Mouse (Mus musculus) midbrain, embryonic 14.5 days (tissue): ENCODE data around the gene 5730409E04Rik. TPM values are rescaled to one million over a fixed set of nuclear protein-coding genes. Genes with fewer than 3 reads are reported as not detected.

Source experiments
- ATAC-seq: fragments of 200-750 bp; cut with Nextera tagmentation; 2 replicates; pipeline ENCODE4 v1.8.0; 2017; ENCODE audit warnings: moderate number of reproducible peaks, moderate library complexity; ENCODE audit not compliant: low FRiP score, low TSS enrichment
- DNase-seq: peaks from one replicate; pipeline ENCODE4 v3.0.0-alpha.2; 2015
- H3K27ac ChIP-seq: fragments of 300-500 bp; sonication (generic); replicated peaks from 2 replicates; pipeline ENCODE4 v1.5.1; 2014; ENCODE audit warnings: mild to moderate bottlenecking, low read depth, low read length, moderate library complexity
- H3K27me3 ChIP-seq: fragments of 300-500 bp; sonication (generic); 2 replicates; pipeline ENCODE4 v1.6.1; 2014; ENCODE audit warnings: low read length, control low read depth, mixed read lengths; ENCODE audit not compliant: control insufficient read depth, insufficient read depth
- H3K36me3 ChIP-seq: fragments of 300-500 bp; sonication (generic); 2 replicates; pipeline ENCODE4 v1.6.1; 2014; ENCODE audit warnings: low read length, control low read depth; ENCODE audit not compliant: control insufficient read depth, insufficient read depth
- H3K4me1 ChIP-seq: fragments of 300-500 bp; sonication (generic); 2 replicates; pipeline ENCODE4 v1.6.1; 2014; ENCODE audit warnings: mild to moderate bottlenecking, antibody characterized with exemption, low read length, control low read depth; ENCODE audit not compliant: control insufficient read depth, insufficient read depth
- H3K4me2 ChIP-seq: fragments of 300-500 bp; sonication (generic); 2 replicates; pipeline ENCODE4 v1.6.1; 2014; ENCODE audit warnings: mild to moderate bottlenecking, low read length, moderate library complexity
- H3K4me3 ChIP-seq: fragments of 300-500 bp; sonication (generic); replicated peaks from 2 replicates; pipeline ENCODE4 v1.5.1; 2014; ENCODE audit warnings: low read depth, low read length
- H3K9ac ChIP-seq: fragments of 300-500 bp; sonication (generic); replicated peaks from 2 replicates; pipeline ENCODE4 v1.6.1; 2014; ENCODE audit warnings: mild to moderate bottlenecking, low read length, moderate library complexity
- H3K9me3 ChIP-seq: fragments of 300-500 bp; sonication (generic); 2 replicates; pipeline ENCODE4 v1.6.1; 2016; ENCODE audit warnings: low read length, control low read depth, mixed read lengths; ENCODE audit not compliant: control insufficient read depth
- WGBS: fragments of 180-500 bp; shearing (Covaris S2); extraction: QIAGEN DNeasy Blood & Tissue Kit; methylation state at CpG from one replicate; pipeline ENCODE4 v1.1.7; 2014; 5-methylcytosine and 5-hydroxymethylcytosine counted together
- polyA plus RNA-seq: library from polyadenylated mRNA; unstranded; fragments of >200 nt; fragmentation: Nextera tagmentation; extraction: Ambion mirVana; gene quantifications from 2 replicates; pipeline ENCODE4 v1.2.1, GENCODE M21; 2014

5730409E04Rik gene
- polyA plus RNA-seq, 1 experiment from 2014 or later: 8.1 TPM

GRCm38 (mm10) chr4:126620349-126620874, 10.8 kb downstream of the 5730409E04Rik start:
- peak overlapping the region; percentile 37 for H3K9ac ChIP-seq
- 8% methylated on average over 13 of the region's 13 CpGs for WGBS
- ATAC-seq: no peak

GRCm38 (mm10) chr4:126627021-126627681, 17.5 kb downstream of the 5730409E04Rik start:
- DNase-seq: peak; percentile 80
- Histone ChIP-seq H3K27ac (peak overlapping the region; percentile 68), H3K27me3 (peaks cover 10% of the 10 kb centered on the region; the same call in 1 of the 2 replicates), H3K36me3 (no peaks in the 10 kb centered on the region), H3K4me2 (peak overlapping the region; percentile 35), H3K4me3 (no peak overlapping the region), H3K9me3 (no peaks in the 10 kb centered on the region), H3K9ac (no peak overlapping the region; the same call in 1 of the 2 replicates), H3K4me1 (peaks cover 9% of the 10 kb centered on the region; the same call in 1 of the 2 replicates)
- ATAC-seq: peak; percentile 66; the same call in 1 of the 2 replicates
- 1% methylated on average over 23 of the region's 23 CpGs for WGBS

More at GRCm38 (mm10) chr4:126620349-126620874, 10.8 kb downstream of the 5730409E04Rik start:
- Histone ChIP-seq H3K27me3 (peaks cover 42% of the 10 kb centered on the region), H3K27ac (peak overlapping the region; percentile 66), H3K4me1 (peaks cover 13% of the 10 kb centered on the region), H3K4me2 (peak overlapping the region; percentile 52), H3K9me3 (no peaks in the 10 kb centered on the region), H3K4me3 (peak overlapping the region; percentile 23), H3K36me3 (no peaks in the 10 kb centered on the region)
- no peak for DNase-seq

GRCm38 (mm10) chr4:126631922-126632321, 22.3 kb downstream of the 5730409E04Rik start:
- no peaks in the 10 kb centered on the region for H3K9me3 ChIP-seq
- no peak overlapping the region for H3K27ac ChIP-seq
- H3K27me3 ChIP-seq: peaks cover 18% of the 10 kb centered on the region; the same call in 1 of the 2 replicates
- H3K4me3 ChIP-seq: no peak overlapping the region
- H3K9ac ChIP-seq: no peak overlapping the region
- no peaks in the 10 kb centered on the region for H3K36me3 ChIP-seq
- peaks cover 9% of the 10 kb centered on the region; the same call in 1 of the 2 replicates for H3K4me1 ChIP-seq
- no peak overlapping the region for H3K4me2 ChIP-seq
- 43% methylated on average over 2 of the region's 2 CpGs for WGBS
- ATAC-seq (no peak), DNase-seq (no peak)

- 67% methylated on average over 3 of the region's 3 CpGs for WGBS
- H3K4me3 ChIP-seq: no peak overlapping the region
- no peak for ATAC-seq
Measured at GRCm38 (mm10) chr4:126632668-126633067, 23.1 kb downstream of the 5730409E04Rik start.

DNA sequence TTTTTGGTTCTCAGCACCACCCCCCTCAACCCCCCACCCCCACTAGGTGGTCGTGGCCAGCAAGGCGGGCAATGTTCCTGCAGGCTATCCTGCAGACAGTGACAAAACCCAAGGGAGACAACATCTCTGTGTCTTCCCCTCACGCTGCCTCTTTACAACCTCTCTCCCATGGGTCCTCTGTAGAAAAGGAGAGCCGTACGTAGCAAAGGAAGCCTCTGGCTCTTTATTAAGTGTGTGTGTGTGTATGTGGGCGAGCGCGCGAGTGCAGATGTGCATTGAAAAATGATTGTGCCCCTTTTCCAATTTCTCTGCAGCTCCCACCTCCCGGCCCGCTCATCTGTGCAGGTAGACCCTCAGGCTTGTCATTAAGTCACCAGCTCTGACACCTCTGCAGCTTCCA, 26.7 kb downstream of the 5730409E04Rik start:
- DNase-seq (peak; percentile 56), ATAC-seq (no peak)
- peaks cover 18% of the 10 kb centered on the region; the same call in 1 of the 2 replicates for H3K27me3 ChIP-seq
- no peak overlapping the region for H3K4me3 ChIP-seq
- no peaks in the 10 kb centered on the region for H3K36me3 ChIP-seq
- H3K27ac ChIP-seq: peak overlapping the region; percentile 41; the same call in 1 of the 2 replicates
- no peak overlapping the region for H3K9ac ChIP-seq
- no peaks in the 10 kb centered on the region for H3K4me1 ChIP-seq
- peak overlapping the region; percentile 37 for H3K4me2 ChIP-seq
- WGBS: 19% methylated on average over 11 of the region's 11 CpGs
- H3K9me3 ChIP-seq: no peaks in the 10 kb centered on the region

More at GRCm38 (mm10) chr4:126632668-126633067, 23.1 kb downstream of the 5730409E04Rik start:
- no peaks in the 10 kb centered on the region for H3K9me3 ChIP-seq
- no peak overlapping the region for H3K4me2 ChIP-seq
- H3K9ac ChIP-seq: no peak overlapping the region
- DNase-seq: no peak
- H3K4me1 ChIP-seq: peaks cover 2% of the 10 kb centered on the region; the same call in 1 of the 2 replicates
- H3K27ac ChIP-seq: no peak overlapping the region
- H3K27me3 ChIP-seq: peaks cover 18% of the 10 kb centered on the region; the same call in 1 of the 2 replicates
- no peaks in the 10 kb centered on the region for H3K36me3 ChIP-seq

GRCm38 (mm10) chr4:126637446-126637845, 27.8 kb downstream of the 5730409E04Rik start:
- Histone ChIP-seq H3K9ac (no peak overlapping the region), H3K4me3 (no peak overlapping the region), H3K36me3 (no peaks in the 10 kb centered on the region), H3K4me2 (no peak overlapping the region), H3K27ac (no peak overlapping the region), H3K9me3 (no peaks in the 10 kb centered on the region), H3K4me1 (no peaks in the 10 kb centered on the region), H3K27me3 (peaks cover 18% of the 10 kb centered on the region; the same call in 1 of the 2 replicates)
- ATAC-seq: no peak
- 79% methylated on average over 4 of the region's 4 CpGs for WGBS
- DNase-seq: no peak

GRCm38 (mm10) chr4:126639339-126639738, 29.7 kb downstream of the 5730409E04Rik start:
- 56% methylated on average over 7 of the region's 7 CpGs for WGBS
- H3K4me3 ChIP-seq: no peak overlapping the region
- no peaks in the 10 kb centered on the region for H3K9me3 ChIP-seq
- no peak overlapping the region for H3K9ac ChIP-seq
- no peaks in the 10 kb centered on the region for H3K4me1 ChIP-seq
- no peak overlapping the region for H3K4me2 ChIP-seq
- DNase-seq (no peak), ATAC-seq (no peak)
- peaks cover 13% of the 10 kb centered on the region; the same call in 1 of the 2 replicates for H3K27me3 ChIP-seq
- H3K36me3 ChIP-seq: no peaks in the 10 kb centered on the region
- H3K27ac ChIP-seq: no peak overlapping the region

DNA sequence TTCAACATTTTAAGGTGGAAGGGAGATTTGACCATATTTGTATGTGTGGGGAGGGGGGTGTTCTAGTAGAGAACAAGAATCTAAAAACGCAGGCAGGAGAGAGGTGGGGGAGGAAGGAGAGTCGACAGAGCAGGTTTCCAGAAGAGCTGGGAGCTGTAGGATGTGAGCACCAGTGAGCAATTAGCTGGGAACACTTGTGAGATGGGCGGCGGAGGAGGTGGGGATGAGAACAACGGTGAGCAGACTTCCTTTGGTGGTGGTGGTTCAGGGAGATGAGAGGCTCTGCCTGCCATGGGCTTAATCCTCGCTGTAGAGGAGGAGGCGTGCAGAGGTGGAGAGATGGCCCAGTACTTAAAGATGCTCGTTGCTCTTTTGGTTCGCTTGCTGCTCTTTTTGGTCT, 32.3 kb downstream of the 5730409E04Rik start:
- H3K27me3 ChIP-seq: no peaks in the 10 kb centered on the region; the same call in 1 of the 2 replicates
- H3K9me3 ChIP-seq: no peaks in the 10 kb centered on the region
- DNase-seq: no peak
- H3K9ac ChIP-seq: no peak overlapping the region
- H3K27ac ChIP-seq: no peak overlapping the region
- WGBS: 48% methylated on average over 9 of the region's 9 CpGs
- no peak overlapping the region for H3K4me2 ChIP-seq
- no peak overlapping the region for H3K4me3 ChIP-seq
- H3K4me1 ChIP-seq: no peaks in the 10 kb centered on the region
- no peaks in the 10 kb centered on the region for H3K36me3 ChIP-seq
- ATAC-seq: no peak
